Mouse (Mus musculus) embryonic facial prominence, embryonic 12.5 days (tissue): Measurements from ENCODE around the gene Zfp606. TPM values are rescaled to one million over a fixed set of nuclear protein-coding genes. Genes with fewer than 3 reads are reported as not detected.

ENCODE experiments used
- ATAC-seq: fragments of 200-750 bp; cut with Nextera tagmentation; 2 replicates; pipeline ENCODE4 v1.8.0; 2017; ENCODE audit not compliant: insufficient number of reproducible peaks, insufficient read depth, low FRiP score, low TSS enrichment
- H3K27ac ChIP-seq: fragments of 300-500 bp; sonication (generic); 2 replicates; pipeline ENCODE4 v1.5.1; 2016; ENCODE audit warnings: mild to moderate bottlenecking
- H3K27me3 ChIP-seq: fragments of 300-500 bp; sonication (generic); 2 replicates; pipeline ENCODE4 v1.6.1; 2016; ENCODE audit warnings: mild to moderate bottlenecking, moderate library complexity
- H3K36me3 ChIP-seq: fragments of 300-500 bp; sonication (generic); 2 replicates; pipeline ENCODE4 v1.6.1; 2016; ENCODE audit warnings: mild to moderate bottlenecking
- H3K4me1 ChIP-seq: fragments of 300-500 bp; sonication (generic); 2 replicates; pipeline ENCODE4 v1.6.1; 2016
- H3K4me2 ChIP-seq: fragments of 300-500 bp; sonication (generic); replicated peaks from 2 replicates; pipeline ENCODE4 v1.6.1; 2016; ENCODE audit warnings: mild to moderate bottlenecking, moderate library complexity
- H3K4me3 ChIP-seq: fragments of 300-500 bp; sonication (generic); 2 replicates; pipeline ENCODE4 v1.5.1; 2016; ENCODE audit warnings: mild to moderate bottlenecking
- H3K9ac ChIP-seq: fragments of 300-500 bp; sonication (generic); 2 replicates; pipeline ENCODE4 v1.6.1; 2016; ENCODE audit warnings: mild to moderate bottlenecking, moderate library complexity
- H3K9me3 ChIP-seq: fragments of 300-500 bp; sonication (generic); 2 replicates; pipeline ENCODE4 v1.6.1; 2016; ENCODE audit warnings: mild to moderate bottlenecking, moderate library complexity
- WGBS: fragments of 180-500 bp; shearing (Covaris S2); methylation state at CpG from one replicate; pipeline ENCODE4 v1.1.7; 2016; 5-methylcytosine and 5-hydroxymethylcytosine counted together
- polyA plus RNA-seq: library from polyadenylated mRNA; unstranded; fragments of >200 nt; fragmentation: Nextera tagmentation; extraction: Ambion mirVana; gene quantifications from 2 replicates; pipeline ENCODE4 v1.2.1, GENCODE M21; 2016

Zfp606 gene
- polyA plus RNA-seq: 36.1 and 38.2 TPM in 2 replicates

DNA sequence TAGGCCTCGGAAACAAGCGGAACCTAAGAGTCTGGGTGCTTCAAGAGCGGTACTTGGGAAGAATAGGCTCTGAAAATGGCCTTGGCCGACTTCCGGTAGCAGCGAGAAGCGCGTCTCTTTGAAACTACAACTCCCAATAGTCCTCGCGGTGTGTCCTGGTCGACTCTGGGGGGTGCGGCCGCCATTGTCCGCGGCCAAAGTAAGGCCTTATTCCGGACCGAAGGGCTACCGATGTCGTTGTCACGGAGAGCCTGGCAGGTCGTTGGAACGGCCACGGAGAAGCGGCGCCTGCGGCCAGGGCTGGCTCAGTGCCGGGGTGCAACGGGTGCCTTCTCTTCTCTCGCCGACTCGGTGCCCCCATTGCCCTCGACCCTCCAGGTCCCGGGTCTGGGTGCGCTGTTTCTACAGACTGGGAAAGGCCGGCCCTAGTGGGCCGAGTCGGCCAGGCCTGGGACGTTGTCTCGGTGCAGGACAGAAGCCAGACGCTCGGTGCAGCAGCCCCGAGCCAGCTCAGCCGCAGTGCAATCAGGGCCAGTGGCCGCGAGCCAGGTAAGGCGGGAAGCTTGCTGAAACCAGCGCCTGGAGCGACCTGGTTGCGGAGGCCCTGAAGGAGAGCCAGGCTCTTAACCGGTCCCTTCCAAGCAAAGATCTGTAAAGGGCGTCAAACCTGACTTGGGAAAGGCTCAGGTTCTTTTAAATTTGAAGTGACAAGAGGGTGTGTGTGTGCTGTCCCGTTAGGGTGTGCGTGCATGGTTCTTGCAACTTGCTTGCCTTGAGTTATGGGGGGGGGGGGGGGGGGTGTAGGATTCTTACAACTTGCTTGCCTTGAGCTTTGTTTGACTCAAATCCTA is at the start of gene Zfp606:
Gene Zfp606 (plus strand): TSS at position 136 of the 851 bp plus-strand sequence.
- Histone ChIP-seq H3K4me1 (no peaks in the 10 kb centered on the region), H3K27me3 (no peaks in the 10 kb centered on the region), H3K4me3 (peak within 1 kb of the TSS; percentile 69), H3K36me3 (peaks cover 32% of the 10 kb centered on the region), H3K4me2 (peak within 1 kb of the TSS; percentile 54), H3K9ac (peak within 1 kb of the TSS; percentile 83), H3K27ac (peak within 1 kb of the TSS; percentile 84), H3K9me3 (peaks cover 9% of the 10 kb centered on the region; the same call in 1 of the 2 replicates)
- under 1% methylated on average over 53 of the region's 53 CpGs for WGBS
- ATAC-seq: peak; percentile 90

- H3K4me3 ChIP-seq: peak overlapping the region; percentile 69
- H3K27ac ChIP-seq: peak overlapping the region; percentile 84
- H3K27me3 ChIP-seq: no peaks in the 10 kb centered on the region
- peaks cover 38% of the 10 kb centered on the region for H3K36me3 ChIP-seq
- WGBS: under 1% methylated on average over 8 of the region's 8 CpGs
- H3K4me2 ChIP-seq: peak overlapping the region; percentile 54
- H3K4me1 ChIP-seq: no peaks in the 10 kb centered on the region
- peak overlapping the region; percentile 83 for H3K9ac ChIP-seq
- ATAC-seq: peak; percentile 38; the same call in 1 of the 2 replicates
- peaks cover 9% of the 10 kb centered on the region; the same call in 1 of the 2 replicates for H3K9me3 ChIP-seq
Observed at GRCm38 (mm10) chr7:12479009-12479346, 885 bp downstream of the Zfp606 start.

GRCm38 (mm10) chr7:12479525-12479924 is 1.4 kb downstream of the Zfp606 start:
- ATAC-seq: no peak
- Histone ChIP-seq H3K27ac (no peak overlapping the region), H3K4me3 (peak overlapping the region; percentile 69), H3K9me3 (peaks cover 10% of the 10 kb centered on the region; the same call in 1 of the 2 replicates), H3K27me3 (no peaks in the 10 kb centered on the region), H3K36me3 (peaks cover 44% of the 10 kb centered on the region), H3K4me1 (no peaks in the 10 kb centered on the region), H3K4me2 (peak overlapping the region; percentile 54), H3K9ac (peak overlapping the region; percentile 83; the same call in 1 of the 2 replicates)
- 67% methylated on average over 4 of the region's 4 CpGs for WGBS

- Histone ChIP-seq H3K4me1 (no peaks in the 10 kb centered on the region), H3K9ac (no peak overlapping the region), H3K27ac (no peak overlapping the region), H3K27me3 (no peaks in the 10 kb centered on the region), H3K4me3 (no peak overlapping the region), H3K36me3 (peaks cover 86% of the 10 kb centered on the region), H3K9me3 (peaks cover 41% of the 10 kb centered on the region), H3K4me2 (no peak overlapping the region)
- ATAC-seq: no peak
- WGBS: 97% methylated on average over 6 of the region's 6 CpGs
Observed at GRCm38 (mm10) chr7:12483771-12484170, 5.7 kb downstream of the Zfp606 start.

- Histone ChIP-seq H3K36me3 (peaks cover 98% of the 10 kb centered on the region), H3K27me3 (no peaks in the 10 kb centered on the region), H3K4me3 (no peak overlapping the region), H3K4me1 (no peaks in the 10 kb centered on the region), H3K9me3 (peaks cover 57% of the 10 kb centered on the region), H3K9ac (no peak overlapping the region), H3K4me2 (no peak overlapping the region), H3K27ac (no peak overlapping the region)
- ATAC-seq: no peak
- WGBS: 96% methylated on average over 1 of the region's 1 CpGs
Observed at GRCm38 (mm10) chr7:12485956-12486355, 7.9 kb downstream of the Zfp606 start.

DNA sequence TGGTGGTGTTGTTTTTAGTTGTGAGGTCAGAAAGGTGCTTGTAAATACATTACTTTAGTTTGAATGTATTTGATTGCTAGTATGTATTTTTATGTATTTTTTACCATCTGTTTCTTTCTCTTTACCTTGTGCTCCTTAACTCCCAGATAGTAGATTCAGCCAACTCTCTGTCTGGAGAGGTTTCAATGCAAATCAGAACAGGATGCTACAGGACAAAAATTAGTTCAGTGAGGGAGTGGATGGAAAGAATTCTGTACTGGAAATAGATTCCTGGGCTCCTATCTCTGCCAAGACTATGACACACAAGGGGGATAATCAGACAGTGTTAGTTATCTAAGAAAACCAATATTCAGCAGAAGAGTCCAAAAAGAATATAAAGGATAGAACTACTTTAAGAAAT is 8.6 kb downstream of the Zfp606 start:
- H3K4me3 ChIP-seq: no peak overlapping the region
- no peak overlapping the region for H3K9ac ChIP-seq
- peaks cover 98% of the 10 kb centered on the region for H3K36me3 ChIP-seq
- peaks cover 61% of the 10 kb centered on the region for H3K9me3 ChIP-seq
- H3K4me1 ChIP-seq: no peaks in the 10 kb centered on the region
- no peak for ATAC-seq
- H3K4me2 ChIP-seq: no peak overlapping the region
- H3K27ac ChIP-seq: no peak overlapping the region
- H3K27me3 ChIP-seq: no peaks in the 10 kb centered on the region

GRCm38 (mm10) chr7:12510913-12511312 is 32.8 kb downstream of the Zfp606 start:
- Histone ChIP-seq H3K27ac (no peak overlapping the region), H3K4me2 (no peak overlapping the region), H3K4me3 (no peak overlapping the region), H3K9ac (no peak overlapping the region), H3K27me3 (no peaks in the 10 kb centered on the region), H3K9me3 (peaks cover 6% of the 10 kb centered on the region; the same call in 1 of the 2 replicates), H3K36me3 (no peaks in the 10 kb centered on the region), H3K4me1 (no peaks in the 10 kb centered on the region)
- WGBS: 47% methylated on average over 1 of the region's 1 CpGs
- no peak for ATAC-seq

DNA sequence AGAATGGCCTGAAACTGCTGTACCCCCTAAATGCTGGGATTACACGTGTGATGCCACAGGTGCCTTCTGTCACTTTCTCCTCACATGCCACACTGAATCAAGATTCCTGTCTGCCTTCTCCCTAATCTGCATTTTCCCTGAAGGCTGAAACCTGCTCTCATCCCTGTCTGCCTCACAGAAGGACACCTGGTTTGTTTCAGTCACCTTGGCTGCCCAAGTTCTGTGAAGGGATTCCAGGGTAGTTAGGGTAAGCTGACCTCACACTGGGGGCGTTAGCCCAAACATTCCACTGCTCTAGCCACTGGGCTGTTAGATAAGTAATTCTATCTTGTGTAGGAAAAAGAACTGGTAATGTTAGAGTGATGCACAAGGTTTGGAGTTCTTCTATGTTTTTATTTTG is 34.1 kb downstream of the Zfp606 start, which contains the start of gene 2900092C05Rik:
Gene 2900092C05Rik (plus strand): TSS at position 301 of the 400 bp plus-strand sequence.
- no peaks in the 10 kb centered on the region for H3K4me1 ChIP-seq
- H3K27me3 ChIP-seq: no peaks in the 10 kb centered on the region
- H3K4me2 ChIP-seq: no peak within 1 kb of the TSS
- no peak for ATAC-seq
- no peak within 1 kb of the TSS for H3K27ac ChIP-seq
- H3K36me3 ChIP-seq: no peaks in the 10 kb centered on the region
- no peak within 1 kb of the TSS for H3K9ac ChIP-seq
- H3K9me3 ChIP-seq: peaks cover 6% of the 10 kb centered on the region; the same call in 1 of the 2 replicates
- 60% methylated on average over 2 of the region's 2 CpGs for WGBS
- no peak within 1 kb of the TSS for H3K4me3 ChIP-seq

Other genes with a start within 250 kb of the Zfp606 start
- not detected in 2 replicates for gene Vmn1r81, start 210.0 kb upstream of the Zfp606 start, polyA plus RNA-seq
- not detected in 2 replicates for gene Vmn1r82, start 177.9 kb upstream of the Zfp606 start, polyA plus RNA-seq
- not detected in 2 replicates for gene Vmn1r83, start 148.8 kb upstream of the Zfp606 start, polyA plus RNA-seq
- gene Vmn1r84, start 109.0 kb upstream of the Zfp606 start, polyA plus RNA-seq: not detected in 2 replicates
- gene Zfp551, start 55.5 kb upstream of the Zfp606 start, polyA plus RNA-seq: 5.4 and 5.8 TPM in 2 replicates
- gene 2900092C05Rik, start 34.2 kb downstream of the Zfp606 start, polyA plus RNA-seq: not detected in 2 replicates
- gene Vmn2r53, start 130.5 kb downstream of the Zfp606 start, polyA plus RNA-seq: not detected in 2 replicates
- gene Vmn2r54, start 162.0 kb downstream of the Zfp606 start, polyA plus RNA-seq: not detected in 2 replicates
- gene Vmn2r55, start 206.7 kb downstream of the Zfp606 start, polyA plus RNA-seq: not detected in 2 replicates